Mouse (Mus musculus): ENCODE results near the gene Prep.

DNA sequence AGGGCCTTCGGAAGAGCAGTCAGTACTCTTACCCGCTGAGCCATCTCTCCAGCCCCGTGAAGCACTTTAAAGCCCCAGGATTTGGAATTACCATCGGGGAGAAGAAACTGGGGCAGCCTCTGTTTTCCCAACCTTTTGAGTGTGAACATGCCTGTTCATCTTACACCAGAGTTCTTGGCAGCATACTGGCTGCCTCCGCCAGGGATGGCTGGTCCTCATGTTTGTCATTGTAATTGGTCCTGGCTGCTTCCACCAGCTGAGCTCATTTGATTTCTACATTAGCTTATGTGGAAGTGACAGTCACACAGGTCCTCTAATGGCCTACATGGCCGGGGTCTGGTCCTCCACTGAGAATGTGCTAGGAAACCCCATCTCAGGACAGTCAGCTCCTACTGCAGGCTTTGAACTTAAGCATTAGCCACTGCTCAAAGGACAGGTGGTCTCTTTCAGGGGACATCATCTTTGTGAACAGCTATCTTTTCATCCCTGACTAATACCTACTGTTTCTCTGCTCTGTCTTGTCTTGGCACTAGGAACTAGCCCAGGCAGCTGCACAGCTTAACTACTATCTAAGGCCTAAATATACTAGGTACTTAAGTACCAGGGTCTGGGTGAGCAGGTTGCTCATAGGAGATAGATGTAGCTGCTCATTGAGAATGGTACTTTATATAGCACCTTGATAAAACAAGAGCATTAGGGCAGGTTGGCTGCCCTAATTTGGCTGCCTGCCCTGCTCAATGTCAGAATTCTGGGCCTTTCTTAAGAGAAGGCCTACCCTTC lies 77.2 kb downstream of the Prep start:
- no peak for TF ChIP-seq CTCF (IDR thresholded peaks at IDR 0.05; ENCODE audit: low read depth)
- TF ChIP-seq EP300 (optimal IDR thresholded peaks at IDR 0.05) = no peak
